Mouse (Mus musculus) forebrain, postnatal 0 days (tissue): ENCODE results near the gene Rara. TPM values are rescaled to one million over a fixed set of nuclear protein-coding genes. Genes with fewer than 3 reads are reported as not detected.
"Not testable (repeated sequence)": the region's sequence is repeated elsewhere in the genome, so short reads cannot be mapped to it uniquely, and the experiment has no call there.

Experiments
- ATAC-seq: fragments of 200-750 bp; cut with Nextera tagmentation; 2 replicates; pipeline ENCODE4 v1.8.0; 2017; ENCODE audit warnings: mild to moderate bottlenecking, moderate library complexity
- DNase-seq: peaks from one replicate; pipeline ENCODE4 v3.0.0-alpha.2; 2015
- H3K27ac ChIP-seq: fragments of 300-500 bp; sonication (generic); 2 replicates; pipeline ENCODE4 v1.5.1; 2014; ENCODE audit warnings: low read depth, mild to moderate bottlenecking, antibody characterized with exemption, low read length, moderate library complexity, mixed read lengths
- H3K27me3 ChIP-seq: fragments of 300-500 bp; sonication (generic); 2 replicates; pipeline ENCODE4 v1.6.1; 2014; ENCODE audit warnings: mild to moderate bottlenecking, low read length, mixed read lengths; ENCODE audit not compliant: insufficient read depth
- H3K36me3 ChIP-seq: fragments of 300-500 bp; sonication (generic); 2 replicates; pipeline ENCODE4 v1.6.1; 2014; ENCODE audit warnings: mild to moderate bottlenecking, moderate library complexity; ENCODE audit not compliant: insufficient read depth
- H3K4me1 ChIP-seq: fragments of 300-500 bp; sonication (generic); 2 replicates; pipeline ENCODE4 v1.6.1; 2014; ENCODE audit warnings: antibody characterized with exemption; ENCODE audit not compliant: insufficient read depth
- H3K4me2 ChIP-seq: fragments of 300-500 bp; sonication (generic); 2 replicates; pipeline ENCODE4 v1.6.1; 2014; ENCODE audit warnings: low read depth, mild to moderate bottlenecking, moderate library complexity
- H3K4me3 ChIP-seq: fragments of 300-500 bp; sonication (generic); 2 replicates; pipeline ENCODE4 v1.5.1; 2014; ENCODE audit warnings: low read depth, low read length, mixed read lengths
- H3K9ac ChIP-seq: fragments of 300-500 bp; sonication (generic); 2 replicates; pipeline ENCODE4 v1.6.1; 2014; ENCODE audit warnings: mild to moderate bottlenecking
- H3K9me3 ChIP-seq: fragments of 300-500 bp; sonication (generic); 2 replicates; pipeline ENCODE4 v1.6.1; 2016; ENCODE audit warnings: low read length
- CTCF ChIP-seq: sonication (generic); IDR thresholded peaks from 2 replicates; pipeline ENCODE4 v1.5.1; 2016; ENCODE audit warnings: antibody characterized with exemption, control low read depth, low read depth
- WGBS: fragments of 180-500 bp; shearing (Covaris S2); extraction: QIAGEN DNeasy Blood & Tissue Kit; methylation state at CpG from one replicate; pipeline ENCODE4 v1.1.7; 2014; 5-methylcytosine and 5-hydroxymethylcytosine counted together
- polyA plus RNA-seq: library from polyadenylated mRNA; unstranded; fragments of >200 nt; fragmentation: Nextera tagmentation; extraction: Ambion mirVana; gene quantifications from 2 replicates; pipeline ENCODE4 v1.2.1, GENCODE M21; 2015
- total RNA-seq: library from RNA; depleted of rRNA; stranded (reverse); fragments of >200 nt; gene quantifications from 2 replicates; pipeline ENCODE4 v1.2.3, GENCODE M21; 2014

The Rara gene
- total and polyA plus RNA-seq, 2 experiments from 2014 or later: 10.7 to 15.2 TPM

- 47% methylated on average over 9 of the region's 9 CpGs for WGBS
- no peak for ATAC-seq
- no peak for DNase-seq
- H3K4me1 ChIP-seq: peaks cover 25% of the 10 kb centered on the region
- H3K9me3 ChIP-seq: no peaks in the 10 kb centered on the region
- peak; percentile 56 for TF ChIP-seq CTCF
- no peaks in the 10 kb centered on the region; the same call in 1 of the 2 replicates for H3K27me3 ChIP-seq
- H3K36me3 ChIP-seq: no peaks in the 10 kb centered on the region
- no peak overlapping the region for H3K27ac ChIP-seq
- H3K4me3 ChIP-seq: no peak overlapping the region
- no peak overlapping the region for H3K4me2 ChIP-seq
- H3K9ac ChIP-seq: no peak overlapping the region
Observed at GRCm38 (mm10) chr11:98933151-98933550, 5.5 kb downstream of the Rara start.

- ATAC-seq, DNase-seq, H3K27me3 ChIP-seq, H3K36me3 ChIP-seq, H3K27ac ChIP-seq, H3K4me2 ChIP-seq, H3K4me3 ChIP-seq, H3K9me3 ChIP-seq, H3K9ac ChIP-seq: not testable (repeated sequence)
- WGBS: 84% methylated on average over 2 of the region's 2 CpGs
- peaks cover 28% of the 10 kb centered on the region for H3K4me1 ChIP-seq
Observed at GRCm38 (mm10) chr11:98933847-98934246, 6.2 kb downstream of the Rara start.

- peaks cover 24% of the 10 kb centered on the region; the same call in 1 of the 2 replicates for H3K4me1 ChIP-seq
- H3K4me3 ChIP-seq: no peak overlapping the region
- no peak for TF ChIP-seq CTCF
Observed at GRCm38 (mm10) chr11:98934367-98934766, 6.7 kb downstream of the Rara start.

GRCm38 (mm10) chr11:98935123-98935522 lies 7.5 kb downstream of the Rara start:
- H3K4me2 ChIP-seq: no peak overlapping the region
- H3K9me3 ChIP-seq: no peaks in the 10 kb centered on the region
- H3K9ac ChIP-seq: no peak overlapping the region
- no peak for DNase-seq
- no peaks in the 10 kb centered on the region for H3K36me3 ChIP-seq
- H3K27ac ChIP-seq: no peak overlapping the region
- 87% methylated on average over 3 of the region's 3 CpGs for WGBS
- H3K4me3 ChIP-seq: no peak overlapping the region
- no peaks in the 10 kb centered on the region; the same call in 1 of the 2 replicates for H3K27me3 ChIP-seq
- TF ChIP-seq CTCF: no peak
- peaks cover 17% of the 10 kb centered on the region; the same call in 1 of the 2 replicates for H3K4me1 ChIP-seq
- no peak for ATAC-seq

More at GRCm38 (mm10) chr11:98934367-98934766, 6.7 kb downstream of the Rara start:
- Histone ChIP-seq H3K27ac (no peak overlapping the region), H3K9me3 (no peaks in the 10 kb centered on the region), H3K27me3 (no peaks in the 10 kb centered on the region; the same call in 1 of the 2 replicates), H3K36me3 (no peaks in the 10 kb centered on the region), H3K9ac (no peak overlapping the region), H3K4me2 (no peak overlapping the region)
- ATAC-seq (no peak), DNase-seq (no peak)
- WGBS: 87% methylated on average over 3 of the region's 3 CpGs

GRCm38 (mm10) chr11:98936170-98936569 lies 8.6 kb downstream of the Rara start:
- WGBS: 7% methylated on average over 27 of the region's 29 CpGs
- H3K4me1 ChIP-seq: peaks cover 24% of the 10 kb centered on the region
- H3K9ac ChIP-seq: peak overlapping the region; percentile 48; the same call in 1 of the 2 replicates
- H3K27ac ChIP-seq: no peak overlapping the region
- H3K36me3 ChIP-seq: no peaks in the 10 kb centered on the region
- no peaks in the 10 kb centered on the region for H3K9me3 ChIP-seq
- no peak for TF ChIP-seq CTCF
- H3K27me3 ChIP-seq: no peaks in the 10 kb centered on the region; the same call in 1 of the 2 replicates
- DNase-seq: no peak
- ATAC-seq: no peak
- H3K4me3 ChIP-seq: no peak overlapping the region; the same call in 1 of the 2 replicates
- peak overlapping the region; percentile 98 for H3K4me2 ChIP-seq

GRCm38 (mm10) chr11:98936606-98937409 lies 9.2 kb downstream of the Rara start:
- Histone ChIP-seq H3K27me3 (no peaks in the 10 kb centered on the region; the same call in 1 of the 2 replicates), H3K4me3 (peak overlapping the region; percentile 54), H3K9me3 (no peaks in the 10 kb centered on the region), H3K9ac (peak overlapping the region; percentile 48), H3K4me2 (peak overlapping the region; percentile 98), H3K27ac (no peak overlapping the region), H3K36me3 (no peaks in the 10 kb centered on the region), H3K4me1 (peaks cover 30% of the 10 kb centered on the region)
- ATAC-seq (peak; percentile 49), DNase-seq (peak; percentile 33)
- no peak for TF ChIP-seq CTCF
- WGBS: 6% methylated on average over 23 of the region's 23 CpGs

GRCm38 (mm10) chr11:98937410-98937913 lies 9.8 kb downstream of the Rara start:
- Histone ChIP-seq H3K27me3 (no peaks in the 10 kb centered on the region; the same call in 1 of the 2 replicates), H3K9me3 (no peaks in the 10 kb centered on the region), H3K9ac (peak overlapping the region; percentile 48), H3K27ac (0 out of 2 replicates have a peak overlapping the region, but pooled peaks have one; percentile 30), H3K36me3 (no peaks in the 10 kb centered on the region), H3K4me2 (peak overlapping the region; percentile 98), H3K4me1 (peaks cover 32% of the 10 kb centered on the region), H3K4me3 (peak overlapping the region; percentile 54)
- ATAC-seq (peak; percentile 92), DNase-seq (peak; percentile 86)
- WGBS: 0% methylated on average over 37 of the region's 38 CpGs
- TF ChIP-seq CTCF: no peak
